Mouse (Mus musculus) midbrain, embryonic 16.5 days (tissue): ENCODE results near the gene Pbx1. TPM values are rescaled to one million over a fixed set of nuclear protein-coding genes. Genes with fewer than 3 reads are reported as not detected.

Experiments
- ATAC-seq: fragments of 200-750 bp; cut with Nextera tagmentation; 2 replicates; pipeline ENCODE4 v1.8.0; 2017; ENCODE audit warnings: moderate TSS enrichment
- H3K27ac ChIP-seq: fragments of 300-500 bp; sonication (generic); 2 replicates; pipeline ENCODE4 v1.5.1; 2014; ENCODE audit warnings: mild to moderate bottlenecking, low read length, mixed read lengths
- H3K27me3 ChIP-seq: fragments of 300-500 bp; sonication (generic); 2 replicates; pipeline ENCODE4 v1.6.1; 2014; ENCODE audit warnings: low read depth, low read length, mixed read lengths; ENCODE audit not compliant: control insufficient read depth, insufficient read depth
- H3K36me3 ChIP-seq: fragments of 300-500 bp; sonication (generic); 2 replicates; pipeline ENCODE4 v1.6.1; 2014; ENCODE audit warnings: mild to moderate bottlenecking, low read length, moderate library complexity, mixed read lengths; ENCODE audit not compliant: control insufficient read depth, insufficient read depth
- H3K4me1 ChIP-seq: fragments of 300-500 bp; sonication (generic); 2 replicates; pipeline ENCODE4 v1.6.1; 2014; ENCODE audit warnings: mild to moderate bottlenecking, low read length, mixed read lengths; ENCODE audit not compliant: control insufficient read depth, insufficient read depth
- H3K4me2 ChIP-seq: fragments of 300-500 bp; sonication (generic); 2 replicates; pipeline ENCODE4 v1.6.1; 2014; ENCODE audit warnings: mild to moderate bottlenecking, low read length, mixed read lengths
- H3K4me3 ChIP-seq: fragments of 300-500 bp; sonication (generic); 2 replicates; pipeline ENCODE4 v1.5.1; 2014; ENCODE audit warnings: low read depth, mild to moderate bottlenecking, low read length, moderate library complexity, mixed read lengths
- H3K9ac ChIP-seq: fragments of 300-500 bp; sonication (generic); 2 replicates; pipeline ENCODE4 v1.6.1; 2014; ENCODE audit warnings: low read depth, low read length, mixed read lengths
- H3K9me3 ChIP-seq: fragments of 300-500 bp; sonication (generic); replicated peaks from 2 replicates; pipeline ENCODE4 v1.6.1; 2014; ENCODE audit warnings: mild to moderate bottlenecking, low read length, mixed read lengths; ENCODE audit not compliant: control insufficient read depth, poor library complexity, severe bottlenecking
- WGBS: fragments of 180-500 bp; shearing (Covaris S2); extraction: QIAGEN DNeasy Blood & Tissue Kit; methylation state at CpG from one replicate; pipeline ENCODE4 v1.1.7; 2014; 5-methylcytosine and 5-hydroxymethylcytosine counted together
- polyA plus RNA-seq: library from polyadenylated mRNA; unstranded; fragments of >200 nt; fragmentation: Nextera tagmentation; extraction: Ambion mirVana; gene quantifications from 2 replicates; pipeline ENCODE4 v1.2.1, GENCODE M21; 2015

Pbx1 gene
- polyA plus RNA-seq, 1 experiment from 2014 or later: 71.8 TPM

- Histone ChIP-seq H3K4me1 (peaks cover 35% of the 10 kb centered on the region), H3K27ac (no peak overlapping the region), H3K4me2 (no peak overlapping the region), H3K9me3 (no peaks in the 10 kb centered on the region), H3K27me3 (no peaks in the 10 kb centered on the region), H3K36me3 (no peaks in the 10 kb centered on the region), H3K4me3 (no peak overlapping the region), H3K9ac (no peak overlapping the region)
- ATAC-seq: no peak
- WGBS: 91% methylated on average over 4 of the region's 4 CpGs
Measured at GRCm38 (mm10) chr1:168271207-168271606, 160.9 kb downstream of the Pbx1 start.

- Histone ChIP-seq H3K4me3 (no peak overlapping the region), H3K4me2 (no peak overlapping the region), H3K36me3 (no peaks in the 10 kb centered on the region), H3K27me3 (no peaks in the 10 kb centered on the region), H3K4me1 (peaks cover 29% of the 10 kb centered on the region), H3K27ac (no peak overlapping the region), H3K9ac (no peak overlapping the region), H3K9me3 (no peaks in the 10 kb centered on the region)
- peak; percentile 47; the same call in 1 of the 2 replicates for ATAC-seq
- WGBS: 65% methylated on average over 12 of the region's 12 CpGs
Measured at GRCm38 (mm10) chr1:168268751-168269623, 163.1 kb downstream of the Pbx1 start.

- ATAC-seq: no peak
- Histone ChIP-seq H3K36me3 (no peaks in the 10 kb centered on the region), H3K27ac (no peak overlapping the region), H3K4me3 (no peak overlapping the region), H3K4me2 (no peak overlapping the region), H3K9ac (no peak overlapping the region), H3K9me3 (no peaks in the 10 kb centered on the region), H3K27me3 (no peaks in the 10 kb centered on the region), H3K4me1 (peaks cover 31% of the 10 kb centered on the region)
- 93% methylated on average over 4 of the region's 4 CpGs for WGBS
Measured at GRCm38 (mm10) chr1:168268224-168268623, 163.8 kb downstream of the Pbx1 start.

- Histone ChIP-seq H3K9ac (no peak overlapping the region), H3K4me2 (no peak overlapping the region), H3K27ac (no peak overlapping the region), H3K4me1 (peaks cover 36% of the 10 kb centered on the region), H3K9me3 (no peaks in the 10 kb centered on the region), H3K4me3 (no peak overlapping the region), H3K27me3 (no peaks in the 10 kb centered on the region), H3K36me3 (no peaks in the 10 kb centered on the region)
- peak; percentile 41; the same call in 1 of the 2 replicates for ATAC-seq
- WGBS: 68% methylated on average over 12 of the region's 12 CpGs
Measured at GRCm38 (mm10) chr1:168265594-168266390, 166.3 kb downstream of the Pbx1 start.

- no peaks in the 10 kb centered on the region for H3K36me3 ChIP-seq
- ATAC-seq: no peak
- peaks cover 36% of the 10 kb centered on the region for H3K4me1 ChIP-seq
- H3K4me3 ChIP-seq: no peak overlapping the region
- H3K9me3 ChIP-seq: no peaks in the 10 kb centered on the region
- WGBS: 65% methylated on average over 5 of the region's 5 CpGs
- H3K4me2 ChIP-seq: no peak overlapping the region
- H3K27me3 ChIP-seq: no peaks in the 10 kb centered on the region
- H3K9ac ChIP-seq: no peak overlapping the region
- no peak overlapping the region for H3K27ac ChIP-seq
Measured at GRCm38 (mm10) chr1:168265090-168265489, 167.0 kb downstream of the Pbx1 start.

- ATAC-seq: no peak
- Histone ChIP-seq H3K9me3 (no peaks in the 10 kb centered on the region), H3K9ac (no peak overlapping the region), H3K4me2 (no peak overlapping the region), H3K36me3 (no peaks in the 10 kb centered on the region), H3K4me3 (no peak overlapping the region), H3K27ac (no peak overlapping the region), H3K4me1 (peaks cover 17% of the 10 kb centered on the region), H3K27me3 (no peaks in the 10 kb centered on the region)
- 80% methylated on average over 3 of the region's 3 CpGs for WGBS
Measured at GRCm38 (mm10) chr1:168260391-168260790, 171.7 kb downstream of the Pbx1 start.

GRCm38 (mm10) chr1:168258856-168259255 is 173.2 kb downstream of the Pbx1 start:
- Histone ChIP-seq H3K4me3 (no peak overlapping the region), H3K36me3 (no peaks in the 10 kb centered on the region), H3K9ac (no peak overlapping the region), H3K27me3 (no peaks in the 10 kb centered on the region), H3K27ac (no peak overlapping the region), H3K4me1 (peaks cover 10% of the 10 kb centered on the region), H3K4me2 (no peak overlapping the region), H3K9me3 (no peaks in the 10 kb centered on the region)
- 45% methylated on average over 7 of the region's 7 CpGs for WGBS
- ATAC-seq: no peak

GRCm38 (mm10) chr1:168255347-168255908 is 176.6 kb downstream of the Pbx1 start:
- no peaks in the 10 kb centered on the region for H3K36me3 ChIP-seq
- no peak overlapping the region for H3K4me3 ChIP-seq
- 96% methylated on average over 9 of the region's 9 CpGs for WGBS
- H3K27me3 ChIP-seq: no peaks in the 10 kb centered on the region
- no peak overlapping the region for H3K27ac ChIP-seq
- H3K4me2 ChIP-seq: no peak overlapping the region
- H3K4me1 ChIP-seq: peaks cover 6% of the 10 kb centered on the region
- H3K9ac ChIP-seq: no peak overlapping the region
- ATAC-seq: no peak
- no peaks in the 10 kb centered on the region for H3K9me3 ChIP-seq
